Mouse (Mus musculus) heart, postnatal 0 days (tissue): ENCODE data around the gene Amhr2.

ENCODE experiments used
- CTCF ChIP-seq: IDR thresholded peaks from 2 replicates; pipeline ENCODE4 v1.5.1; 2016; ENCODE audit warnings: antibody characterized with exemption, control low read depth, low read depth
- EP300 ChIP-seq: IDR thresholded peaks from 2 replicates; pipeline ENCODE4 v1.6.1; 2016; ENCODE audit warnings: antibody characterized with exemption, low read depth

DNA sequence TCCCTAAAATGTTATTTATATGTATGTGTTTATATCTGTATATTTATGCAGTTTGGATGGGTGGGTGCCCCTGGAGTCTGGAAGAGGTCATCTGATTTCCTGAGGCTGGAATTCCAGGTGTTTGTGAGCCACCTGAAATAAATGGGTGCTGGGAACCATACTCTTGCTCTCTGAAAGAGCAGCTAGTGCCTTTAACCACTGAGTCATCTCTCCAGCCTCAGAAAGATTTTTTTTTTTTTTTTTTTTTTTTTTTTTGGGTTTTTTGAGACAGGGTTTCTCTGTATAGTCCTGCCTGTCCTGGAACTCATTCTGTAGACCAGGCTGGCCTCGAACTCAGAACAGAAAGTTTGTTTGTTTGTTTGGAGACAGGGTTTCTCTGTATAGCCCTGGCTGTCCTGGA is 34.1 kb upstream of the Amhr2 start:
- no peak for TF ChIP-seq CTCF
- no peak for TF ChIP-seq EP300
